Mouse (Mus musculus): ENCODE data around the gene Rapgefl1.

GRCm38 (mm10) chr11:98789824-98790223, 46.8 kb upstream of the Rapgefl1 start:
- no peak for TF ChIP-seq CTCF (IDR thresholded peaks at IDR 0.05; ENCODE audit: low read depth)
- TF ChIP-seq EP300 (IDR thresholded peaks at IDR 0.05; ENCODE audit: low read depth): no peak
